Mouse (Mus musculus) C2C12 (cell line): ENCODE measurements around the gene Ltbp1.

ENCODE experiments used
- CEBPB ChIP-seq: IDR thresholded peaks from one replicate; pipeline ENCODE4 v1.6.1; 2011; ENCODE audit warnings: low read depth, mild to moderate bottlenecking, control low read depth, moderate library complexity
- CTCF ChIP-seq: IDR thresholded peaks from one replicate; pipeline ENCODE4 v1.5.1; 2011; ENCODE audit not compliant: control insufficient read depth, insufficient read depth, insufficient read length
- FOSL1 ChIP-seq: IDR thresholded peaks from one replicate; pipeline ENCODE4 v1.8.0; 2011; ENCODE audit warnings: mild to moderate bottlenecking, low read length; ENCODE audit not compliant: poor library complexity, insufficient read depth, severe bottlenecking
- MAX ChIP-seq: IDR thresholded peaks from one replicate; pipeline ENCODE4 v1.6.1; 2011; ENCODE audit warnings: mild to moderate bottlenecking, control low read depth
- MYOD1 ChIP-seq: IDR thresholded peaks from one replicate; pipeline ENCODE4 v1.6.1; 2011; ENCODE audit warnings: low read depth; ENCODE audit not compliant: control insufficient read depth, insufficient read length
- MYOG ChIP-seq: IDR thresholded peaks from one replicate; pipeline ENCODE4 v1.6.1; 2011; ENCODE audit not compliant: control insufficient read depth, insufficient read length; ENCODE audit errors: extremely low read depth
- USF1 ChIP-seq: IDR thresholded peaks from one replicate; pipeline ENCODE4 v1.6.1; 2011; ENCODE audit warnings: low read depth, mild to moderate bottlenecking, control low read depth, moderate library complexity

- TF ChIP-seq MYOD1 (no peak), CTCF (no peak), USF1 (no peak), MAX (no peak), MYOG (no peak), CEBPB (no peak), FOSL1 (no peak)
Observed at GRCm38 (mm10) chr17:75013211-75013610, 7.8 kb downstream of the Ltbp1 start.
